Mouse (Mus musculus): Measurements from ENCODE around the gene Hspa1l. TPM values are rescaled to one million over a fixed set of nuclear protein-coding genes. Genes with fewer than 3 reads are reported as not detected.
"Not testable (repeated sequence)": the region's sequence is repeated elsewhere in the genome, so short reads cannot be mapped to it uniquely, and the experiment has no call there.

Hspa1l gene
- polyA plus RNA-seq, 1 experiment from 2014 or later, result 0.66 TPM

DNA sequence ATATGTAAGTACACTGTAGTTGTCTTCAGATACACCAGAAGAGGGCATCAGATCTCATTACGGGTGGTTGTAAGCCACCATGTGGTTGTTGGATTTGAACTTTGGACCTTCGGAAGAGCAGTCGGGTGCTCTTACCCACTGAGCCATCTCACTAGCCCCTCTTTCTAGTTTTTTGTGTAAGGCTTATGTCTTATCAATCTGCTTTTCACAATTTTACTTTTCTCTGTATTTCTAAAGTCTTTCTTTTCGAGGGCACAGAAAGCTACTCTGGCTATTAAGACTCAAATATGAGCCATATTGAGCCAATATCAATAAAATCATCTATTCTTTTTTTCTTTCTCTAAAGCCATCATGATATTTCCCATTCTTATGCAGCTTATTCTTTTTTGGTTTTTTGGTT is 22.7 kb downstream of the Hspa1l start:
- DNase-seq (ENCODE audit: low spot score); H3K9ac ChIP-seq (ENCODE audit: low read depth, low read length); H3K4me3 ChIP-seq (ENCODE audit: low read depth, low read length); ATAC-seq (replicated peaks; ENCODE audit: low FRiP score); H3K4me2 ChIP-seq; H3K9me3 ChIP-seq (ENCODE audit: control insufficient read depth, low read length); H3K27me3 ChIP-seq (replicated peaks; ENCODE audit: control insufficient read depth, insufficient read depth, low read length); H3K27ac ChIP-seq (ENCODE audit: low read depth, low read length): not testable (repeated sequence)
- 85% methylated on average over 4 of the region's 4 CpGs for WGBS
- Histone ChIP-seq H3K36me3 (ENCODE audit: control insufficient read depth, insufficient read depth, low read length) (peaks cover 27% of the 10 kb centered on the region), H3K4me1 (replicated peaks; ENCODE audit: control insufficient read depth, insufficient read depth, low read length) (peaks cover 28% of the 10 kb centered on the region)

DNA sequence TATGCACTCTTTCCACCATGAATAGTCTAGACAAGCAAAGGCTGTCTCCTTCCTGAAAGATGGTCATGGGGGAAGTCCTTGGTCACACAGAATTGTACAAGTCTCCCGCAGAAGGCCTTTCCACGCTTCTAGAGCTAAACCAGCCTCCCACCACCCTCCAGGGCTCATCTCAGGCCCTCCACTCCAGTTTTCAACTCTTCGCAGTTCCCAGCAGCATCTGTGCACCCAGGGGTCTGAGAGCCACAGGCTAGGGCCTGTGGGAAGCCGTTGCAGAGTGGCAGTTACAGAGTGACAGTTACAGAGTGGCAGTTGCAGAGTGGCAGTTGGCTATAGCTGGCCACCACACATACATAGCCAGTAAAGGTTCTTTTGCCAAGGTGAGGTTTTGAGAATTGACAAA is 23.4 kb downstream of the Hspa1l start:
- not testable (repeated sequence) for H3K4me2 ChIP-seq; H3K27ac ChIP-seq (ENCODE audit: low read depth, low read length); DNase-seq (ENCODE audit: low spot score); H3K27me3 ChIP-seq (replicated peaks; ENCODE audit: control insufficient read depth, insufficient read depth, low read length); ATAC-seq (replicated peaks; ENCODE audit: low FRiP score); H3K9ac ChIP-seq (ENCODE audit: low read depth, low read length); H3K9me3 ChIP-seq (ENCODE audit: control insufficient read depth, low read length); H3K4me3 ChIP-seq (ENCODE audit: low read depth, low read length)
- peaks cover 28% of the 10 kb centered on the region for H3K4me1 ChIP-seq (replicated peaks; ENCODE audit: control insufficient read depth, insufficient read depth, low read length)
- H3K36me3 ChIP-seq (ENCODE audit: control insufficient read depth, insufficient read depth, low read length), result peaks cover 27% of the 10 kb centered on the region
- 91% methylated on average over 4 of the region's 4 CpGs for WGBS

DNA sequence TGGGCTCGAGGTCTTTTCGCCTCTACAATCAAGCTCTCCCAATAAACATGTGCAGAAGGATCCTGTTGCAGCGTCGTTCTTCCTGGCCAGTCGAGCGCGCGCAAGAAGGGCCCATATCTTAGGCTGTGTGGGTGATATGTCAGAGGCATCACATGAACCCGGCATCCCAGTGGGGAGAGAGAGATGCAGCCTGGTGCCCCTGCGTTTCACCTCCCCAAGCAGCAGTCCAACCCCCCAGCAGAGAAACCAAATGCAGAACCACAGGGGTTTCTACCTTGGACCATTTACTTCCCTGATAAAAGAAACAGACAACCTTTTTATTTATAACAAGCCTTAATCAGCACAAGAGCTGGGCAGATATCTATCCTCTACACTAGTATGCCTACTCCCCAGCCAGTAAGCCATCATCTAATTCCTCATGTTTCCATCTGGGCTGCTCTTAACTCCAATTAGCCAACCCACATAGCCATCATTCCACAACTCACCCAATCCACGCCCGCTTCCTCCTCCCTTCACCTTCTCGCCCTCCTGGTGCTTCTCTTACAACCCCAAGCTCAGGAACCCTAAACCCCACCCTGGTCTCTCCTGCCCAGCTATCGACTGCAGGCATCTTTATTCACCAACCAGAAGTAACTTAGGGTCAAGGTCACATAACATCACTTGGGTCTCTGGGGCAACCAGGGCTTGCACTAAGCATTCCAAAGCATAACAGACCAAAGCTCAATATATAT is 24.1 kb downstream of the Hspa1l start:
- Histone ChIP-seq H3K36me3 (ENCODE audit: control insufficient read depth, insufficient read depth, low read length) (peaks cover 24% of the 10 kb centered on the region), H3K4me1 (replicated peaks; ENCODE audit: control insufficient read depth, insufficient read depth, low read length) (peaks cover 28% of the 10 kb centered on the region), H3K27ac (ENCODE audit: low read depth, low read length) (peak overlapping the region; percentile 38; the same call in 1 of the 2 replicates), H3K27me3 (replicated peaks; ENCODE audit: control insufficient read depth, insufficient read depth, low read length) (no peaks in the 10 kb centered on the region), H3K9ac (ENCODE audit: low read depth, low read length) (peak overlapping the region; percentile 41; the same call in 1 of the 2 replicates), H3K9me3 (ENCODE audit: control insufficient read depth, low read length) (no peaks in the 10 kb centered on the region), H3K4me3 (ENCODE audit: low read depth, low read length) (peak overlapping the region; percentile 55), H3K4me2 (peak overlapping the region; percentile 98)
- ATAC-seq (replicated peaks; ENCODE audit: low FRiP score) (no peak), DNase-seq (ENCODE audit: low spot score) (no peak)
- WGBS, result 75% methylated on average over 12 of the region's 14 CpGs

DNA sequence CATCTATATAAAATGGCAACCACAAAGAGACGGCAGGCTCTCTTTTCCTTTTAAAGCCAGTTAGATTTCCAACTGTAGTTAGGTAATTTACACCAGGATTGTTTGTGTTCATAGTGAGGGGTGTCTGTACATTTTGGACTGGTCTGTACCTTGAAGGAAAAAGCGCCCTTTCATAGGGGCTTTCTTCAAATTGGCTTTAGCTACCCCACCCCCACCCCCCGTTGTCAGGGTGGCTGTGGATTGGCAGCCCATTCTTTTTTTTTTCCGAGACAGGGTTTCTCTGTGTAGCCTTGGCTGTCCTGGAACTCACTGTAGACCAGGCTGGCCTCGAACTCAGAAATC is 24.6 kb downstream of the Hspa1l start:
- no peak for DNase-seq (ENCODE audit: low spot score)
- Histone ChIP-seq H3K36me3 (ENCODE audit: control insufficient read depth, insufficient read depth, low read length) (peaks cover 24% of the 10 kb centered on the region), H3K27me3 (replicated peaks; ENCODE audit: control insufficient read depth, insufficient read depth, low read length) (no peaks in the 10 kb centered on the region), H3K9ac (ENCODE audit: low read depth, low read length) (peak overlapping the region; percentile 41; the same call in 1 of the 2 replicates), H3K9me3 (ENCODE audit: control insufficient read depth, low read length) (no peaks in the 10 kb centered on the region), H3K4me1 (replicated peaks; ENCODE audit: control insufficient read depth, insufficient read depth, low read length) (peaks cover 28% of the 10 kb centered on the region), H3K27ac (ENCODE audit: low read depth, low read length) (peak overlapping the region; percentile 38), H3K4me3 (ENCODE audit: low read depth, low read length) (peak overlapping the region; percentile 55), H3K4me2 (peak overlapping the region; percentile 98)
- WGBS, result 76% methylated on average over 5 of the region's 5 CpGs
- no peak for ATAC-seq (replicated peaks; ENCODE audit: low FRiP score)

GRCm38 (mm10) chr17:34998526-34999430 is 26.3 kb downstream of the Hspa1l start:
- peak overlapping the region; percentile 79 for H3K9ac ChIP-seq (ENCODE audit: low read depth, low read length)
- H3K27me3 ChIP-seq (replicated peaks; ENCODE audit: control insufficient read depth, insufficient read depth, low read length), result no peaks in the 10 kb centered on the region
- WGBS, result 81% methylated on average over 15 of the region's 15 CpGs
- peaks cover 45% of the 10 kb centered on the region for H3K4me1 ChIP-seq (replicated peaks; ENCODE audit: control insufficient read depth, insufficient read depth, low read length)
- ATAC-seq (replicated peaks; ENCODE audit: low FRiP score), result no peak
- peaks cover 30% of the 10 kb centered on the region for H3K36me3 ChIP-seq (ENCODE audit: control insufficient read depth, insufficient read depth, low read length)
- H3K4me2 ChIP-seq, result peak overlapping the region; percentile 98
- peak overlapping the region; percentile 55 for H3K4me3 ChIP-seq (ENCODE audit: low read depth, low read length)
- H3K27ac ChIP-seq (ENCODE audit: low read depth, low read length), result peak overlapping the region; percentile 99
- DNase-seq (ENCODE audit: low spot score), result no peak
- H3K9me3 ChIP-seq (ENCODE audit: control insufficient read depth, low read length), result no peaks in the 10 kb centered on the region

DNA sequence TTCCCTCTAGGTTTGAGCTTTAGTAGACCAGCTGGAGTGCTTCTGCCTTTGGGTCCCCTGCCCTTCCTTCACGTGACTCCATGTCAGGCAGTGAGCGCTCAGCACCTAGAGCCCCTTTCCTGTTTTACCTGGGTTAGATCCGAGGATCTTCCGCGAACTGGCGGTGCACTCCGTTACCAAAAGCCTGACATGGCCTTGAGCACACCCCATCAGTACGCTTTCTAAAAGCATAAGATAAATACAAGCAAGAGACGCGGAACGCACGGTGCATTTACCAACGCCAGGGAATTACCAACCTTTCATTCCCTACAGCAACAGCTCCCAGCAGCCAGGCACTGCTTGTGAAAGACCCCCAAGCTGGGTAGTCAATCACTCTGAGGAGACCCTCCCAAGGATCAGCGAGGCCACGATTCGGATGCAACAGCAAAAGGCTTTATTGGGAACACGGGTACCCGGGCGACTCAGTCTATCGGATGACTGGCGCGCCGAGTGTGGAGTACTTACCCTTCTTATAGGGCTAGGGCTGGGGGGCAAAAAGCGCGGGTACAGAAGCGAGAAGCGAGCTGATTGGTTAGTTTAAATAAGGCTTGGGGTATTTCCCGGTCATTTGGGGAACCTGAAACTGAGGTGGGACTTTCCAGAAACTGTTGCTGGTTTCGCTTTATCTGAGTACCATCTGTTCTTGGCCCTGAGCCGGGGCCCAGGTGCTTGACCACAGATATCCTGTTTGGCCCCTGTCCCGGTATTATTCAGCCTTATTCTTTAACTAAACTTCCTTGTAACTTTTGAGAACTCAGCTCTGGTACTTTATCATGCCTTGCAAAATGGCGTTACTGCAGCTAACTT is 27.6 kb downstream of the Hspa1l start:
- H3K4me2 ChIP-seq, result peak overlapping the region; percentile 98
- 13% methylated on average over 29 of the region's 32 CpGs for WGBS
- peaks cover 54% of the 10 kb centered on the region for H3K4me1 ChIP-seq (replicated peaks; ENCODE audit: control insufficient read depth, insufficient read depth, low read length)
- peak overlapping the region; percentile 98 for H3K4me3 ChIP-seq (ENCODE audit: low read depth, low read length)
- not testable (repeated sequence) for H3K9me3 ChIP-seq (ENCODE audit: control insufficient read depth, low read length); H3K27me3 ChIP-seq (replicated peaks; ENCODE audit: control insufficient read depth, insufficient read depth, low read length)
- ATAC-seq (replicated peaks; ENCODE audit: low FRiP score) (peak; percentile 24; the same call in 1 of the 2 replicates), DNase-seq (ENCODE audit: low spot score) (peak; percentile 69)
- peaks cover 41% of the 10 kb centered on the region for H3K36me3 ChIP-seq (ENCODE audit: control insufficient read depth, insufficient read depth, low read length)
- peak overlapping the region; percentile 99 for H3K27ac ChIP-seq (ENCODE audit: low read depth, low read length)
- peak overlapping the region; percentile 99 for H3K9ac ChIP-seq (ENCODE audit: low read depth, low read length)

DNA sequence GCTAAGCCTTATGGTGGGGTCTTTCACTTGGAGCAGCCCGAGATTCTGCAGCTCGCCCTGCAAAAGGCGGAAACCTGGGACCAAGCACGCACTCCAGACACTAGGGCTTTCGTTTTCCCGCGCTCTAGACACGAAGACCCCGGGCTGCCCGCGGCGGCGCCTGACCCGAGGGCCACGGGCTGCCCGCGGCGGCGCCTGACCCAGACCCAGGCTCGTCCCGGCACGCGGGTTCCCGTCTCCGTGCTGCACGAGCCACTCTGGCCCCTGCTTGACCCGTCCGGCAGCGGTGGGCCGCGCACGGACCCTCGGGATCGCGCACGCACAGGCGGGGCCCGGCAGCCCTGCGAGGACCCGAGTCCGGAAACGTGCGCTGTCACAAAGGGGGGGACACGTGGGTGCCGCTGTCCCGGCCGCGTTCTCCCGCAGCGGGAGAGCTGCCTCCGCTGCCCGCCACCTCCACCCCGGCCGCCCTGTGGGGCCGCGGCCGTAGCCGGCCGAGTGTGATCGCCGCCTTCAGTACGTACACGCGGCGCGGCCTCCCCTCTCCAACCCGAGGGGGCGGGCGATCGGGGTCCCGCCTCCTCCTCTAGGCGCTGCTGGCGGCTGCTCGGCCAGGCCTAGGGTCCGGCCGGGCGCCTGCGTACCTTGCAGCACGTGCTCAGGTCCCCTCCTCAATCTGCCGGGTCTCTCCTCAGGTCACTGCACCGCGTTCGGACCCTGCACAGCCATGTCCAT is 28.4 kb downstream of the Hspa1l start, which contains the start of gene Vars:
Vars (plus strand) TSS at position 271 of the 735 bp plus-strand sequence.
- no peaks in the 10 kb centered on the region for H3K9me3 ChIP-seq (ENCODE audit: control insufficient read depth, low read length)
- peaks cover 48% of the 10 kb centered on the region for H3K36me3 ChIP-seq (ENCODE audit: control insufficient read depth, insufficient read depth, low read length)
- under 1% methylated on average over 79 of the region's 83 CpGs for WGBS
- H3K27ac ChIP-seq (ENCODE audit: low read depth, low read length), result peak within 1 kb of the TSS; percentile 99
- peak; percentile 84 for ATAC-seq (replicated peaks; ENCODE audit: low FRiP score)
- H3K4me3 ChIP-seq (ENCODE audit: low read depth, low read length), result peak within 1 kb of the TSS; percentile 98
- peaks cover 54% of the 10 kb centered on the region for H3K4me1 ChIP-seq (replicated peaks; ENCODE audit: control insufficient read depth, insufficient read depth, low read length)
- H3K4me2 ChIP-seq, result peak within 1 kb of the TSS; percentile 98
- peak; percentile 97 for DNase-seq (ENCODE audit: low spot score)
- H3K27me3 ChIP-seq (replicated peaks; ENCODE audit: control insufficient read depth, insufficient read depth, low read length), result no peaks in the 10 kb centered on the region
- H3K9ac ChIP-seq (ENCODE audit: low read depth, low read length), result peak within 1 kb of the TSS; percentile 99

Data from liver, embryonic 11.5 days (tissue).